Mouse (Mus musculus): ENCODE results near the gene Hydin. TPM values are rescaled to one million over a fixed set of nuclear protein-coding genes. Genes with fewer than 3 reads are reported as not detected.

Gene Hydin
- total and polyA plus RNA-seq, 3 experiments = not detected

DNA sequence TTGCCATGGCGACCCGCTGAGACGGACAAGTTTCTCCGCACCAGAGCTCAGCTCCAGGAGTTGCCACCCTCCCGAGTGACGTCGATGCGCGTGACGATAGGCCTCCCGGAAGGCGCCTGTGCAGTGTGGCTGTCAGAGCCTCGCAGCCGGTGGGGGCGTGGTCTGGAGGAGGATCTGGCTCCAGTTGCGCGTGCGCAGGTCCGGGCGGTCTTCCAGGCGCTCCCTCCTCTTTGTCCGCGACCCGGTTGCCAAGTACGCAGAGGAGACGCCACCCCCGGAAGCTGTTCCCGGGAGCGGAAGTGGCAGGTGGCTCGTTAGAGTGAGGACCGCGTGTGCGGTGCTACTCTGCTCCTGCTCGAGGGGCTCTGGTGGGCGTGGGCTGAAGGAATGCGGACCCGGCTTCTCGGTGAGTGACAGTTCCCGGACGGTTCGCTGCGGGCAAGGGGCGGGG lies 49.1 kb upstream of the Hydin start (continued):
- TF ChIP-seq MYB (IDR thresholded peaks at IDR 0.05; ENCODE audit: low read depth, low read length) (peak; percentile 56; the same call in 1 of the 2 replicates), EP300 (IDR thresholded peaks at IDR 0.05; ENCODE audit: low read depth in 1 of 2, low read length in 2 of 2) (0 out of 4 replicates have a peak, but pooled peaks of 1 of the 2 experiments have one; percentile 30), GABPA (IDR thresholded peaks at IDR 0.05; ENCODE audit: low read depth, low read length) (no peak), ZNF384 (IDR thresholded peaks at IDR 0.05; ENCODE audit: low read depth, low read length) (no peak), JUND (IDR thresholded peaks at IDR 0.05; ENCODE audit: low read depth, low read length) (no peak), TCF12 (IDR thresholded peaks at IDR 0.05; ENCODE audit: low read depth, low read length) (peak; percentile 51; the same call in 1 of the 2 replicates), KAT2A (conservative IDR thresholded peaks at IDR 0.05; ENCODE audit: low read depth, low read length) (no peak; the same call in 1 of the 2 replicates), MYC (IDR thresholded peaks at IDR 0.05; ENCODE audit: low read depth, low read length) (peak; percentile 89), POLR2A (IDR thresholded peaks at IDR 0.05; ENCODE audit: control insufficient read depth in 1 of 2, insufficient read depth in 1 of 2, low read depth in 1 of 2, low read length in 2 of 2, poor library complexity in 1 of 2) (peak; percentile 72 to 79; a peak in 3 of 4 replicates), SIN3A (IDR thresholded peaks at IDR 0.05; ENCODE audit: low read length) (peak; percentile 93), RAD21 (IDR thresholded peaks at IDR 0.05; ENCODE audit: low read depth, low read length) (no peak), CHD2 (IDR thresholded peaks at IDR 0.05; ENCODE audit: low read length) (no peak), MAX (IDR thresholded peaks at IDR 0.05; ENCODE audit: low read length) (peak; percentile 96)

DNA sequence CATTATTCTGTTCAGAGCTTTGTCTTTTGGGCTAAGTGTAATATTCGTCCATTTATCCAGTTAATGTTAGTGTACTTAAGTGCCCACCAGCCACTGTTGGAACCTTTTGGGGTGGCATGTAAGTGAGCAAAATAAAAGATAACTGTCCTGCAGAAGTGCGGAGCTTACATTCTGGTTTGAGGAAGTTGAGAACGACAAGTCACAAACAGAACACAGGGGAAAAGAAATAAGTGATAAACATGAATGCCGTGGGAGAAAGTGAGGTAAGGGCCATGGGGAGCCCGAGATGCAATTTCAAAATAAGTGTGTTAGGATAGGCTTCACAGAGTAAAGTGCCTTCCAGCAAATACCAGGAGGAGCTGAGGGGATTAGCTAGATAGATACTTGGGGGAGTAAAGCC lies 48.3 kb upstream of the Hydin start:
- no peak for TF ChIP-seq JUND (IDR thresholded peaks at IDR 0.05; ENCODE audit: low read depth, low read length)
- peak; percentile 67; the same call in 1 of the 2 replicates for TF ChIP-seq SIN3A (IDR thresholded peaks at IDR 0.05; ENCODE audit: low read length)
- 0 out of 2 replicates have a peak, but pooled peaks have one; percentile 17 for TF ChIP-seq GATA1 (IDR thresholded peaks at IDR 0.05; ENCODE audit: low read depth, low read length)
- no peak for TF ChIP-seq TCF12 (IDR thresholded peaks at IDR 0.05; ENCODE audit: low read depth, low read length)
- TF ChIP-seq EP300 (IDR thresholded peaks at IDR 0.05; ENCODE audit: low read depth in 1 of 2, low read length in 2 of 2) = peak; percentile 8 to 33; a peak in 1 of 4 replicates
- peak; percentile 65 for TF ChIP-seq ETS1 (IDR thresholded peaks at IDR 0.05; ENCODE audit: low read depth, low read length)
- no peak for TF ChIP-seq NRF1 (IDR thresholded peaks at IDR 0.05; ENCODE audit: insufficient read depth, low read depth, low read length, poor library complexity, severe bottlenecking)
- Histone ChIP-seq H3K36me3 (ENCODE audit: control insufficient read depth in 1 of 2, insufficient read depth in 2 of 2, low read length in 2 of 2) (peaks cover 6 to 13% of the 10 kb centered on the region in 2 experiments), H3K9ac (ENCODE audit: control insufficient read depth, low read depth, low read length, poor library complexity, severe bottlenecking) (peak overlapping the region; percentile 73), H3K27me3 (ENCODE audit: control insufficient read depth in 1 of 2, insufficient read depth in 2 of 2, low read length in 2 of 2) (no peaks in the 10 kb centered on the region), H3K4me1 (ENCODE audit: control insufficient read depth in 1 of 2, insufficient read depth in 2 of 2, low read length in 2 of 2) (peaks cover 0 to 11% of the 10 kb centered on the region in 2 experiments; a peak in 2 of 4 replicates), H3K27ac (ENCODE audit: control insufficient read depth, low read depth, low read length) (peak overlapping the region; percentile 59), H3K4me3 (ENCODE audit: control insufficient read depth in 1 of 2, insufficient read depth in 1 of 2, low read depth in 2 of 2, low read length in 2 of 2) (peak overlapping the region; percentile 68 to 77), H3K9me3 (replicated peaks; ENCODE audit: insufficient read depth, low read length) (no peaks in the 10 kb centered on the region), H3K79me2 (ENCODE audit: control insufficient read depth, insufficient read depth, low read length, poor library complexity) (peaks cover 28% of the 10 kb centered on the region)
- DNase-seq (ENCODE audit: low read depth, low spot score) = peak; percentile 72

DNA sequence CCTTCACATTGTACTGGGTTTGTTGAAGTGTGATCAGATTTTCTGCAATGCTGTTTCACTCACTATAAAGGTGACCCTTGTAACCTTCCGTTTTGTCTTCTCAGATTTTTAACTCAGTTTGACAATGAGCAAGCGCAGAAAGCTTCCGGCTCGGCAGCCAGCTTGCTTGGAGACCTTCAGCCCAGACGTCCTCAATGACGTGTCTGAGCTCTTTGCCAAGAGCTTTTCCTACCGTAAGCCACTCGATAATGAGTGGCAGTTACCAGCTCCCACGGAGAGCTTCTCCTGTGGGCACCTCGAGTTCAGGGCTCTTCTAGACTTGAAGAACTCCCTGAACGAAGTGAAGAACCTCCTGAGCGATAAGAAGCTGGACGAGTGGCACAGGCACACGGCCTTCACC lies 45.8 kb upstream of the Hydin start:
- TF ChIP-seq TBP (IDR thresholded peaks at IDR 0.05; ENCODE audit: low read depth, low read length) (no peak), ZMIZ1 (IDR thresholded peaks at IDR 0.05; ENCODE audit: low read depth, low read length) (no peak), POLR2AphosphoS2 (IDR thresholded peaks at IDR 0.05; ENCODE audit: low read length) (no peak), CTCF (IDR thresholded peaks at IDR 0.05 in 2 of 3, conservative IDR thresholded peaks at IDR 0.05 in 1 of 3; ENCODE audit: control insufficient read depth in 1 of 3, insufficient read depth in 1 of 3, low read depth in 2 of 3, low read length in 3 of 3, poor library complexity in 1 of 3, severe bottlenecking in 1 of 3) (no peak), BHLHE40 (IDR thresholded peaks at IDR 0.05; ENCODE audit: borderline replicate concordance, low read depth, low read length) (no peak), ETS1 (IDR thresholded peaks at IDR 0.05; ENCODE audit: low read depth, low read length) (no peak), USF1 (IDR thresholded peaks at IDR 0.05; ENCODE audit: low read depth, low read length) (no peak), GATA1 (IDR thresholded peaks at IDR 0.05; ENCODE audit: low read depth, low read length) (no peak), KAT2A (conservative IDR thresholded peaks at IDR 0.05; ENCODE audit: low read depth, low read length) (no peak), SMC3 (IDR thresholded peaks at IDR 0.05; ENCODE audit: low read depth, low read length) (no peak)
- DNase-seq (ENCODE audit: low read depth, low spot score) = no peak
- Histone ChIP-seq H3K36me3 (ENCODE audit: control insufficient read depth in 1 of 2, insufficient read depth in 2 of 2, low read length in 2 of 2) (peaks cover 6 to 13% of the 10 kb centered on the region in 2 experiments), H3K27me3 (ENCODE audit: control insufficient read depth in 1 of 2, insufficient read depth in 2 of 2, low read length in 2 of 2) (no peaks in the 10 kb centered on the region), H3K4me3 (ENCODE audit: control insufficient read depth in 1 of 2, insufficient read depth in 1 of 2, low read depth in 2 of 2, low read length in 2 of 2) (no peak overlapping the region), H3K4me1 (ENCODE audit: control insufficient read depth in 1 of 2, insufficient read depth in 2 of 2, low read length in 2 of 2) (peaks cover 0 to 11% of the 10 kb centered on the region in 2 experiments; a peak in 2 of 4 replicates), H3K27ac (ENCODE audit: control insufficient read depth, low read depth, low read length) (no peak overlapping the region), H3K79me2 (ENCODE audit: control insufficient read depth, insufficient read depth, low read length, poor library complexity) (peaks cover 28% of the 10 kb centered on the region), H3K9me3 (replicated peaks; ENCODE audit: insufficient read depth, low read length) (no peaks in the 10 kb centered on the region), H3K9ac (ENCODE audit: control insufficient read depth, low read depth, low read length, poor library complexity, severe bottlenecking) (no peak overlapping the region)

Measured in MEL (cell line).